Mouse (Mus musculus): ENCODE measurements around the gene Bcam. TPM values are rescaled to one million over a fixed set of nuclear protein-coding genes. Genes with fewer than 3 reads are reported as not detected.

Bcam gene
- total RNA-seq, 2 experiments from 2014 or later = not detected

Other genes starting within 250 kb of the Bcam start
- gene Ppp1r37, start 207.9 kb downstream of the Bcam start, total RNA-seq (2015) = 11.0 and 11.7 TPM in 2 replicates
- gene Ppp1r37, start 207.9 kb downstream of the Bcam start, total RNA-seq (2017) = 13.4 and 18.1 TPM in 2 replicates
- gene Zfp296, start 193.7 kb downstream of the Bcam start, total RNA-seq (2015) = 5.9 and 6.8 TPM in 2 replicates
- gene Zfp296, start 193.7 kb downstream of the Bcam start, total RNA-seq (2017) = 2.8 and 4.4 TPM in 2 replicates
- 65.5 and 73.4 TPM in 2 replicates for gene Gemin7, start 193.4 kb downstream of the Bcam start, total RNA-seq (2015)
- 33.5 and 36.9 TPM in 2 replicates for gene Gemin7, start 193.4 kb downstream of the Bcam start, total RNA-seq (2017)
- gene Clasrp, start 166.5 kb downstream of the Bcam start, total RNA-seq (2015) = 9.6 and 11.7 TPM in 2 replicates
- gene Clasrp, start 166.5 kb downstream of the Bcam start, total RNA-seq (2017) = 30.2 and 32.6 TPM in 2 replicates
- gene Relb, start 141.6 kb downstream of the Bcam start, total RNA-seq (2015) = 0.22 TPM in 1 of 2 replicates, not detected in the other
- gene Relb, start 141.6 kb downstream of the Bcam start, total RNA-seq (2017) = 0.74 and 2.5 TPM in 2 replicates
- gene Clptm1, start 106.0 kb downstream of the Bcam start, total RNA-seq (2015) = 47.3 and 57.1 TPM in 2 replicates
- 25.7 and 30.0 TPM in 2 replicates for gene Clptm1, start 106.0 kb downstream of the Bcam start, total RNA-seq (2017)
- gene Apoc2, start 93.1 kb downstream of the Bcam start, total RNA-seq (2015) = 1.7 and 2.7 TPM in 2 replicates
- gene Apoc2, start 93.1 kb downstream of the Bcam start, total RNA-seq (2017) = 2.2 and 5.2 TPM in 2 replicates
- gene Gm44805, start 89.6 kb downstream of the Bcam start, total RNA-seq (2015) = not detected in 2 replicates
- not detected in 2 replicates for gene Gm44805, start 89.6 kb downstream of the Bcam start, total RNA-seq (2017)
- not detected in 2 replicates for gene Apoc4, start 89.5 kb downstream of the Bcam start, total RNA-seq (2015)
- not detected in 2 replicates for gene Apoc4, start 89.5 kb downstream of the Bcam start, total RNA-seq (2017)
- 0.79 and 2.0 TPM in 2 replicates for gene Apoc1, start 78.4 kb downstream of the Bcam start, total RNA-seq (2015)
- 1.1 and 6.4 TPM in 2 replicates for gene Apoc1, start 78.4 kb downstream of the Bcam start, total RNA-seq (2017)
- gene Apoe, start 71.8 kb downstream of the Bcam start, total RNA-seq (2015) = 18.7 and 27.5 TPM in 2 replicates
- 110 and 130 TPM in 2 replicates for gene Apoe, start 71.8 kb downstream of the Bcam start, total RNA-seq (2017)
- 61.5 and 62.2 TPM in 2 replicates for gene Tomm40, start 55.6 kb downstream of the Bcam start, total RNA-seq (2015)
- gene Tomm40, start 55.6 kb downstream of the Bcam start, total RNA-seq (2017) = 42.5 and 50.8 TPM in 2 replicates
- 0.95 and 2.2 TPM in 2 replicates for gene Nectin2, start 20.5 kb downstream of the Bcam start, total RNA-seq (2015)
- 0.78 and 1.0 TPM in 2 replicates for gene Nectin2, start 20.5 kb downstream of the Bcam start, total RNA-seq (2017)
- gene Cblc, start 25.8 kb upstream of the Bcam start, total RNA-seq (2015) = not detected in 2 replicates
- not detected in 2 replicates for gene Cblc, start 25.8 kb upstream of the Bcam start, total RNA-seq (2017)
- 6.3 and 11.5 TPM in 2 replicates for gene Bcl3, start 51.8 kb upstream of the Bcam start, total RNA-seq (2015)
- gene Bcl3, start 51.8 kb upstream of the Bcam start, total RNA-seq (2017) = 1.6 and 4.6 TPM in 2 replicates
- not detected in 2 replicates for gene Gm19345, start 81.0 kb upstream of the Bcam start, total RNA-seq (2015)
- gene Gm19345, start 81.0 kb upstream of the Bcam start, total RNA-seq (2017) = not detected in 2 replicates
- gene Ceacam16, start 90.3 kb upstream of the Bcam start, total RNA-seq (2015) = not detected in 2 replicates
- not detected in 2 replicates for gene Ceacam16, start 90.3 kb upstream of the Bcam start, total RNA-seq (2017)
- gene Ceacam19, start 116.9 kb upstream of the Bcam start, total RNA-seq (2015) = not detected in 2 replicates
- 0.03 TPM in 1 of 2 replicates, not detected in the other for gene Ceacam19, start 116.9 kb upstream of the Bcam start, total RNA-seq (2017)
- 10.2 and 13.0 TPM in 2 replicates for gene Pvr, start 150.1 kb upstream of the Bcam start, total RNA-seq (2015)
- 7.5 and 9.7 TPM in 2 replicates for gene Pvr, start 150.1 kb upstream of the Bcam start, total RNA-seq (2017)
- gene Igsf23, start 179.7 kb upstream of the Bcam start, total RNA-seq (2015) = not detected in 2 replicates
- not detected in 2 replicates for gene Igsf23, start 179.7 kb upstream of the Bcam start, total RNA-seq (2017)
- not detected in 2 replicates for gene Ceacam20, start 194.4 kb upstream of the Bcam start, total RNA-seq (2015)
- gene Ceacam20, start 194.4 kb upstream of the Bcam start, total RNA-seq (2017) = not detected in 2 replicates
- not detected in 2 replicates for gene Nlrp9b, start 220.4 kb upstream of the Bcam start, total RNA-seq (2015)
- gene Nlrp9b, start 220.4 kb upstream of the Bcam start, total RNA-seq (2017) = not detected in 2 replicates